Mouse (Mus musculus): ENCODE measurements at regions not wholly inside any gene's neighbourhood (a gene's known extent, or its start where the extent isn't known, plus 50 kb on each side); places are given as distances from the start of the nearest gene placed in this dataset.
"Not testable (repeated sequence)": the region's sequence is repeated elsewhere in the genome, so short reads cannot be mapped to it uniquely, and the experiment has no call there.

DNA sequence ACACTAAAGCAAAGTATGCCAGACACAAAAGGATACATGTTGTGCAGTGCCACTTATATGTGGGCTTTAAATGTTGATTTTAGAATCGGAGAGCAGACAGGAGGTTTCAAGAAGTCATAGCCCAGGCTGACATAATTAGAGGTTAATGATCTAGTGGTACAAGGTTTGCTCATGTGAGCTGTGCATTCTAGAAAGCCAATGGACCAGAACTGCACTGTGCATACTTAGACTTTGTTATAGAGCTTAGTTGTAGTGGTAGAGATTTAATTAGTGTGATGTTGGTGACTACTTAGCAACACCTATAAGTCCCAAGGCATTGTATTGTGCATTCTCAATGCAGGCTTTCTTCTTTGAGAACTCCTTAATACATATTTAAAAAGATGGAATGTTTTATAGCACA is 369.6 kb downstream of the Dok5 start:
- no peak overlapping the region for H3K9ac ChIP-seq
- H3K9me3 ChIP-seq: no peaks in the 10 kb centered on the region
- no peak for ATAC-seq (ENCODE audit: low FRiP score)
- H3K27ac ChIP-seq: no peak overlapping the region
- 88% methylated on average over 1 of the region's 1 CpGs for WGBS
- H3K4me2 ChIP-seq: no peak overlapping the region
- no peaks in the 10 kb centered on the region for H3K36me3 ChIP-seq
- H3K27me3 ChIP-seq: no peaks in the 10 kb centered on the region
- H3K4me3 ChIP-seq: no peak overlapping the region
- H3K4me1 ChIP-seq (replicated peaks): 0 out of 2 replicates have a peak, but pooled peaks cover 6% of the 10 kb centered on the region

DNA sequence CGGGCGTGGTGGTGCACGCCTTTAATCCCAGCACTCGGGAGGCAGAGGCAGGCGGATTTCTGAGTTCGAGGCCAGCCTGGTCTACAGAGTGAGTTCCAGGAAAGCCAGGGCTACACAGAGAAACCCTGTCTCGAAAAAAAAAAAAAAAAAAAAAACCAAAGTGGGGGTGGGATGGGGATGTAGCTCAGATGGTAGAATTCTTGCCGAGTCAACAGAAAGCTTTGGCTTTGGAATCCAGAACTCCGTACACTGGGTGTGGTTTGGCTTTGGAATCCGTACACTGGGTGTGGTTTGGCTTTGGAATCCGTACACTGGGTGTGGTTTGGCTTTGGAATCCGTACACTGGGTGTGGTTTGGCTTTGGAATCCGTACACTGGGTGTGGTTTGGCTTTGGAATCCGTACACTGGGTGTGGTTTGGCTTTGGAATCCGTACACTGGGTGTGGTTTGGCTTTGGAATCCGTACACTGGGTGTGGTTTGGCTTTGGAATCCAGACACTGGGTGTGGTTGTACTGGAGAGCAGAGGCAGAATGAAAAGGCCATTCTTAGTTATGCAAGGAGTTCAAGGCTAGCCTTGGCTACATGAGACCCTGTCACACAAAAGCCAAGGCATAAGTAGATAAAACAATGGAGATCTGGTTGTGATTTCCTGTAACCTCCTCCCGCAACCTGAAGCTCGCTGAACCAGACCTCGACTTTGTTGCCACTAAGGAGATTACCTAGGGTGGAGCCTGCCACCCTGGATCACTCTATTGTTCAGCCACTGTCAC is 388.6 kb downstream of the Dok5 start:
- not testable (repeated sequence) for H3K4me2 ChIP-seq; H3K9me3 ChIP-seq; ATAC-seq (ENCODE audit: low FRiP score); H3K27me3 ChIP-seq; H3K4me3 ChIP-seq; H3K4me1 ChIP-seq (replicated peaks); H3K27ac ChIP-seq; H3K9ac ChIP-seq; H3K36me3 ChIP-seq
- WGBS: 90% methylated on average over 18 of the region's 19 CpGs

DNA sequence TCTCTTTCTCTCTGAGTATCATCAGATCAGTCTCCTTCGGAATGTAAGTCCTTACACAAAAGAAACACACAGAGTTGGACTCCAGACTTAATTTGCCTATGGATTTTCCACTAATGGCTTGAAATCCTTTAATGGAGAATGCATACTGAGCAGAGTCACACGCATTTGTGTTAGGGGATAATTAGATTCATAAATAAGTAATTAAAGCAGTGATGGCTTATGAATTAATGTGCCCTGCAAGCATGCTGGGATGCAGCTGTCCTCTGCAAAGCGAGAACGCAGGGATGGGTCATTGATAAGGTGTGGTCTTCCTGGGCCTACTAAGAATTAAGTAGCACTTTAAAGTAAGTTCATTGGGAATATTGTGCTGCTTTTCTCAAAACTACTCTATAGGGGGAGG is 403.2 kb downstream of the Dok5 start:
- WGBS: 38% methylated on average over 4 of the region's 4 CpGs
- no peak overlapping the region for H3K9ac ChIP-seq
- peaks cover 10% of the 10 kb centered on the region; the same call in 1 of the 2 replicates for H3K4me1 ChIP-seq (replicated peaks)
- no peak overlapping the region for H3K4me2 ChIP-seq
- 0 out of 2 replicates have a peak, but pooled peaks have one; percentile 28 for ATAC-seq (ENCODE audit: low FRiP score)
- no peaks in the 10 kb centered on the region for H3K36me3 ChIP-seq
- no peak overlapping the region for H3K27ac ChIP-seq
- H3K4me3 ChIP-seq: no peak overlapping the region
- 0 out of 2 replicates have a peak, but pooled peaks cover 4% of the 10 kb centered on the region for H3K9me3 ChIP-seq
- no peaks in the 10 kb centered on the region for H3K27me3 ChIP-seq

All from hindbrain, embryonic 13.5 days (tissue).